ENCODE assay signal across 19 mouse cellular contexts in genomic region chr2:19351615-19352253, GRCm38 (mm10). TPM values are rescaled to one million over a fixed set of nuclear protein-coding genes. Genes with fewer than 3 reads are reported as not detected.
DNase-seq lines count a peak whose midpoint lies in the region; ATAC-seq lines count a peak whose summit lies in the region.
"Had no signal": no experiment of that assay in that cellular context is flagged by ENCODE, and none has a peak within 500 bp of the region (broad histone marks: within the 10 kb centered on the region; RNA-seq: fewer than 3 reads in every experiment).

No protein-coding gene starts in this region.

- H3K27me3 ChIP-seq in megakaryocyte, embryonic 14.5 days (replicated peaks) = no peaks in the 10 kb centered on the region
- no peaks in the 10 kb centered on the region for H3K27me3 ChIP-seq in forebrain, embryonic 13.5 days
- H3K27me3 ChIP-seq: intestine, embryonic 15.5 days; liver, embryonic 12.5 days; lung, embryonic 15.5 days had no signal

- H3K4me3 ChIP-seq in megakaryocyte, embryonic 14.5 days (replicated peaks) = peak overlapping the region; percentile 33
- H3K4me3 ChIP-seq in forebrain, embryonic 13.5 days = no peak overlapping the region
- H3K4me3 ChIP-seq: embryonic facial prominence, embryonic 10.5 days; heart, adult 2 months; intestine, embryonic 15.5 days; liver, embryonic 12.5 days; lung, embryonic 15.5 days; midbrain, embryonic 10.5 days had no signal

- DNase-seq in kidney, adult 9 months = peak; percentile 5
- no peak for DNase-seq in kidney, adult 18-20 months
- peak; percentile 37 to 64 for DNase-seq in spleen, postnatal 36 days (ENCODE audit: low spot score in 2 of 2)
- no peak for DNase-seq in spleen, postnatal 14 days (ENCODE audit: low spot score in 2 of 2)
- no peak for DNase-seq in adrenal gland, postnatal 4 days (ENCODE audit: low spot score in 2 of 2)
- DNase-seq: cerebellum, adult 11 months; cerebellum, postnatal 14 days; kidney, postnatal 10 days had no signal

- H3K27ac ChIP-seq in forebrain, embryonic 13.5 days = no peak overlapping the region
- H3K27ac ChIP-seq: embryonic facial prominence, embryonic 10.5 days; heart, adult 2 months; hindbrain, embryonic 14.5 days; intestine, embryonic 15.5 days; liver, embryonic 12.5 days; lung, embryonic 15.5 days; midbrain, embryonic 10.5 days had no signal

- 92% methylated on average over 1 of the region's 1 CpGs for WGBS in forebrain, embryonic 13.5 days

- ATAC-seq in forebrain, embryonic 13.5 days = no peak
- ATAC-seq: forebrain, embryonic 14.5 days; intestine, embryonic 15.5 days; liver, embryonic 12.5 days had no signal

- H3K4me2 ChIP-seq in forebrain, embryonic 13.5 days = no peak overlapping the region
- H3K4me2 ChIP-seq: hindbrain, embryonic 14.5 days; intestine, embryonic 15.5 days; liver, embryonic 12.5 days; lung, embryonic 15.5 days had no signal

- no peak overlapping the region for H3K9ac ChIP-seq in forebrain, embryonic 13.5 days
- H3K9ac ChIP-seq: hindbrain, embryonic 14.5 days; intestine, embryonic 15.5 days; liver, embryonic 12.5 days; lung, embryonic 15.5 days had no signal

- H3K4me1 ChIP-seq in megakaryocyte, embryonic 14.5 days = peaks cover 44% of the 10 kb centered on the region
- H3K4me1 ChIP-seq in forebrain, embryonic 13.5 days = no peaks in the 10 kb centered on the region
- H3K4me1 ChIP-seq: embryonic facial prominence, embryonic 10.5 days; intestine, embryonic 15.5 days; liver, embryonic 12.5 days; midbrain, embryonic 10.5 days had no signal

- no peaks in the 10 kb centered on the region for H3K36me3 ChIP-seq in megakaryocyte, embryonic 14.5 days (replicated peaks; ENCODE audit: low read length)
- H3K36me3 ChIP-seq in forebrain, embryonic 13.5 days (ENCODE audit: poor library complexity, severe bottlenecking) = no peaks in the 10 kb centered on the region
- H3K36me3 ChIP-seq: embryonic facial prominence, embryonic 10.5 days; G1E; intestine, embryonic 15.5 days; liver, embryonic 12.5 days; lung, embryonic 15.5 days; midbrain, embryonic 10.5 days had no signal

- H3K9me3 ChIP-seq in megakaryocyte, embryonic 14.5 days = peaks cover 4% of the 10 kb centered on the region; the same call in 1 of the 2 replicates
- H3K9me3 ChIP-seq in forebrain, embryonic 13.5 days (replicated peaks) = no peaks in the 10 kb centered on the region
- H3K9me3 ChIP-seq: embryonic facial prominence, embryonic 10.5 days; G1E; intestine, embryonic 15.5 days; liver, embryonic 12.5 days; lung, embryonic 15.5 days; midbrain, embryonic 10.5 days had no signal

RNA-seq across cellular contexts. Expression of gene Msrb2, which starts 19.5 kb away (rescaled TPM):
- 8.8 and 19.6 TPM in 2 replicates for polyA plus RNA-seq in megakaryocyte, embryonic 14.5 days (2012; ENCODE audit: insufficient read depth, low replicate concordance)
- total RNA-seq in adrenal gland, postnatal 4 days (2021) = 10 to 100 TPM; 20.7 to 22.4 TPM
- 9.8 and 10.3 TPM in 2 replicates for polyA plus RNA-seq in forebrain, embryonic 13.5 days (2015; fragmentation: Nextera tagmentation; extraction: Ambion mirVana)
- total RNA-seq: G1E had no signal
- polyA plus RNA-seq: G1E had no signal

Comparison
In these comparisons a context has a peak if more than half of its experiments do, and no peak if none do; other contexts are left out.
1. DNase-seq: peak in kidney, adult 9 months (single experiment) and spleen, postnatal 36 days (2 of 2); none in kidney, adult 18-20 months (single experiment), spleen, postnatal 14 days (0 of 2) and adrenal gland, postnatal 4 days (0 of 2).